Mouse (Mus musculus): ENCODE measurements at regions not wholly inside any gene's neighbourhood (a gene's known extent, or its start where the extent isn't known, plus 50 kb on each side); places are given as distances from the start of the nearest gene placed in this dataset.

GRCm38 (mm10) chr9:6609284-6609627 lies 339.6 kb upstream of the Ddi1 start:
- TF ChIP-seq CTCF (IDR thresholded peaks at IDR 0.05; ENCODE audit: low read depth): no peak
- no peak for TF ChIP-seq EP300 (optimal IDR thresholded peaks at IDR 0.05)

Data from stomach, postnatal 0 days (tissue).